8 mouse cellular contexts compared by ENCODE assay signal in the genomic region with DNA sequence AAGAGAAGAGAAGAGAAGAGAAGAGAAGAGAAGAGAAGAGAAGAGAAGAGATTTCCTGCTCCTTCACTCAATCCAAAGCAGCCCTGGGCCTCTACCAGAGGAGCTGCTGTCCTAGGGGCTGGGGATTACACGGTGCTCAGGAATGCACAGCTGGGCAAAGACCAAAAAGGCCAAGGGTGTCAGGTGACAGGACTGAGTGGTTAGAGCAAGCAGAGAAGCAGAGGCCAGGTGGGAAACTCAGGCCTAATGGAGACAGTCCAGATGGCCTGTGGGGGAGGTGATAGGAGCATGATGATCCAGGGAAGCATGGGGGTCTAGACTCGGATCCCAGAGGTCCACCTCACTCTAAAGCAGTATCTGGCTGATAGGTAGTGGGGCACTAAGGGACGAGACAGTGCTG. TPM values are rescaled to one million over a fixed set of nuclear protein-coding genes. Genes with fewer than 3 reads are reported as not detected.
DNase-seq lines count a peak whose midpoint lies in the region; ATAC-seq and TF ChIP-seq lines count a peak whose summit lies in the region.

No protein-coding gene starts in this region.

- peaks cover 48% of the 10 kb centered on the region for H3K4me1 ChIP-seq in forebrain, embryonic 10.5 days
- H3K4me1 ChIP-seq in forebrain, embryonic 13.5 days: peaks cover 14% of the 10 kb centered on the region
- H3K4me1 ChIP-seq in heart, embryonic 16.5 days (ENCODE audit: control insufficient read depth, insufficient read depth, low read length): peaks cover 64% of the 10 kb centered on the region
- H3K4me1 ChIP-seq in limb, embryonic 10.5 days: peaks cover 37% of the 10 kb centered on the region
- no peaks in the 10 kb centered on the region for H3K4me1 ChIP-seq in midbrain, embryonic 11.5 days (ENCODE audit: control insufficient read depth, insufficient read depth, low read length)

- no peak for ATAC-seq in forebrain, embryonic 13.5 days
- peak; percentile 94 for ATAC-seq in Patski
- peak; percentile 61 for ATAC-seq in heart, embryonic 16.5 days (replicated peaks; ENCODE audit: extremely low read depth, insufficient read depth, low FRiP score)
- no peak for ATAC-seq in cerebellum, adult (ENCODE audit: insufficient number of reproducible peaks, low FRiP score, low TSS enrichment)
- ATAC-seq in midbrain, embryonic 11.5 days (ENCODE audit: low FRiP score): no peak

- 49% methylated on average over 3 of the region's 3 CpGs for WGBS in forebrain, embryonic 10.5 days
- 62% methylated on average over 3 of the region's 3 CpGs for WGBS in forebrain, embryonic 13.5 days
- WGBS in heart, embryonic 16.5 days: 10% methylated on average over 3 of the region's 3 CpGs
- WGBS in limb, embryonic 10.5 days: 33% methylated on average over 3 of the region's 3 CpGs
- 52% methylated on average over 3 of the region's 3 CpGs for WGBS in midbrain, embryonic 11.5 days

- peaks cover 70% of the 10 kb centered on the region for H3K36me3 ChIP-seq in forebrain, embryonic 10.5 days (replicated peaks)
- peaks cover 12% of the 10 kb centered on the region for H3K36me3 ChIP-seq in forebrain, embryonic 13.5 days (ENCODE audit: poor library complexity, severe bottlenecking)
- H3K36me3 ChIP-seq in heart, embryonic 16.5 days (ENCODE audit: control insufficient read depth, insufficient read depth): 0 out of 2 replicates have a peak, but pooled peaks cover under 1% of the 10 kb centered on the region
- peaks cover 56% of the 10 kb centered on the region for H3K36me3 ChIP-seq in limb, embryonic 10.5 days
- peaks cover 5% of the 10 kb centered on the region; the same call in 1 of the 2 replicates for H3K36me3 ChIP-seq in midbrain, embryonic 11.5 days (ENCODE audit: control insufficient read depth, insufficient read depth, low read length)

- H3K9me3 ChIP-seq in forebrain, embryonic 10.5 days: no peaks in the 10 kb centered on the region
- H3K9me3 ChIP-seq in forebrain, embryonic 13.5 days (replicated peaks): no peaks in the 10 kb centered on the region
- no peaks in the 10 kb centered on the region for H3K9me3 ChIP-seq in heart, embryonic 16.5 days (replicated peaks; ENCODE audit: control insufficient read depth, low read length)
- H3K9me3 ChIP-seq in limb, embryonic 10.5 days (replicated peaks): no peaks in the 10 kb centered on the region
- no peaks in the 10 kb centered on the region for H3K9me3 ChIP-seq in midbrain, embryonic 11.5 days (ENCODE audit: control insufficient read depth, low read length)

- POLR2A ChIA-PET in Patski (lab: Charles Lee): no interaction called here

- CTCF ChIA-PET in Patski (lab: Charles Lee): interaction anchor here (1.2 to 1.7 kb wide), 3 partner anchors 14 to 31 kb away, joined by 3 read pairs; no protein-coding TSS in a partner anchor

- DNase-seq in forebrain, embryonic 10.5 days (ENCODE audit: extremely low spot score, low spot score): peak; percentile 24
- peak; percentile 39 for DNase-seq in Patski (ENCODE audit: low read depth, low spot score)
- peak; percentile 64 for DNase-seq in limb, embryonic 10.5 days (ENCODE audit: low spot score)
- no peak for DNase-seq in frontal cortex, postnatal 36 days (ENCODE audit: low spot score in 2 of 2)
- DNase-seq in midbrain, embryonic 11.5 days (ENCODE audit: low spot score, missing footprints): no peak

- no peak overlapping the region for H3K9ac ChIP-seq in forebrain, embryonic 13.5 days
- H3K9ac ChIP-seq in heart, embryonic 16.5 days (ENCODE audit: low read length): no peak overlapping the region
- no peak overlapping the region for H3K9ac ChIP-seq in midbrain, embryonic 11.5 days (ENCODE audit: low read length)

- no peaks in the 10 kb centered on the region for H3K27me3 ChIP-seq in forebrain, embryonic 10.5 days (ENCODE audit: poor library complexity, severe bottlenecking)
- H3K27me3 ChIP-seq in forebrain, embryonic 13.5 days: no peaks in the 10 kb centered on the region
- no peaks in the 10 kb centered on the region for H3K27me3 ChIP-seq in Patski
- H3K27me3 ChIP-seq in heart, embryonic 16.5 days (ENCODE audit: control insufficient read depth, insufficient read depth, low read length): no peaks in the 10 kb centered on the region
- H3K27me3 ChIP-seq in limb, embryonic 10.5 days (ENCODE audit: low read depth, poor library complexity, severe bottlenecking): no peaks in the 10 kb centered on the region
- H3K27me3 ChIP-seq in midbrain, embryonic 11.5 days (ENCODE audit: control insufficient read depth, insufficient read depth, low read length): no peaks in the 10 kb centered on the region

- no peak for TF ChIP-seq CTCF in Patski (IDR thresholded peaks at IDR 0.05)

- H3K4me2 ChIP-seq in forebrain, embryonic 13.5 days: no peak overlapping the region
- 0 out of 2 replicates have a peak overlapping the region, but pooled peaks have one; percentile 6 for H3K4me2 ChIP-seq in heart, embryonic 16.5 days (ENCODE audit: low read depth, low read length)
- H3K4me2 ChIP-seq in midbrain, embryonic 11.5 days: no peak overlapping the region

- in situ Hi-C loops in Patski (cut with MboI; ENCODE audit: low pct_unique_long_range_greater_than_20kb): no loop called here

- no peak overlapping the region for H3K4me3 ChIP-seq in forebrain, embryonic 10.5 days
- H3K4me3 ChIP-seq in forebrain, embryonic 13.5 days: no peak overlapping the region
- H3K4me3 ChIP-seq in heart, embryonic 16.5 days (ENCODE audit: low read length): no peak overlapping the region
- no peak overlapping the region for H3K4me3 ChIP-seq in limb, embryonic 10.5 days
- no peak overlapping the region for H3K4me3 ChIP-seq in midbrain, embryonic 11.5 days (ENCODE audit: low read depth, low read length)

- H3K27ac ChIP-seq in forebrain, embryonic 10.5 days: peak overlapping the region; percentile 22; the same call in 1 of the 2 replicates
- H3K27ac ChIP-seq in forebrain, embryonic 13.5 days: no peak overlapping the region
- H3K27ac ChIP-seq in heart, embryonic 16.5 days (ENCODE audit: low read length): peak overlapping the region; percentile 79
- peak overlapping the region; percentile 32; the same call in 1 of the 2 replicates for H3K27ac ChIP-seq in limb, embryonic 10.5 days
- H3K27ac ChIP-seq in midbrain, embryonic 11.5 days (ENCODE audit: low read depth, low read length): no peak overlapping the region

RNA-seq across cellular contexts. Expression of gene Yjefn3, which starts 37.1 kb away (rescaled TPM):
- 3.8 and 5.1 TPM in 2 replicates for polyA plus RNA-seq in forebrain, embryonic 10.5 days (2016; fragmentation: Nextera tagmentation; extraction: Ambion mirVana)
- 7.2 and 7.9 TPM in 2 replicates for polyA plus RNA-seq in forebrain, embryonic 13.5 days (2015; fragmentation: Nextera tagmentation; extraction: Ambion mirVana)
- 5.3 TPM for polyA plus RNA-seq in Patski (2021)
- polyA plus RNA-seq in heart, embryonic 16.5 days (2015; fragmentation: Nextera tagmentation; extraction: Ambion mirVana): 8.2 and 8.7 TPM in 2 replicates
- 2.0 and 2.9 TPM in 2 replicates for polyA plus RNA-seq in limb, embryonic 10.5 days (2016; fragmentation: Nextera tagmentation; extraction: Ambion mirVana)
- polyA plus RNA-seq in midbrain, embryonic 11.5 days (2014; fragmentation: Nextera tagmentation; extraction: Ambion mirVana): 3.2 and 3.6 TPM in 2 replicates

RNA-seq across cellular contexts. Expression of gene Ndufa13, which starts 37.3 kb away (rescaled TPM):
- polyA plus RNA-seq in forebrain, embryonic 10.5 days (2016; fragmentation: Nextera tagmentation; extraction: Ambion mirVana): 165 and 170 TPM in 2 replicates
- 172 and 183 TPM in 2 replicates for polyA plus RNA-seq in forebrain, embryonic 13.5 days (2015; fragmentation: Nextera tagmentation; extraction: Ambion mirVana)
- 199 TPM for polyA plus RNA-seq in Patski (2021)
- 372 and 379 TPM in 2 replicates for polyA plus RNA-seq in heart, embryonic 16.5 days (2015; fragmentation: Nextera tagmentation; extraction: Ambion mirVana)
- 165 and 166 TPM in 2 replicates for polyA plus RNA-seq in limb, embryonic 10.5 days (2016; fragmentation: Nextera tagmentation; extraction: Ambion mirVana)
- 167 and 172 TPM in 2 replicates for polyA plus RNA-seq in midbrain, embryonic 11.5 days (2014; fragmentation: Nextera tagmentation; extraction: Ambion mirVana)

RNA-seq across cellular contexts. Expression of gene Tssk6, which starts 37.6 kb away (rescaled TPM):
- 5.1 and 5.3 TPM in 2 replicates for polyA plus RNA-seq in forebrain, embryonic 10.5 days (2016; fragmentation: Nextera tagmentation; extraction: Ambion mirVana)
- polyA plus RNA-seq in forebrain, embryonic 13.5 days (2015; fragmentation: Nextera tagmentation; extraction: Ambion mirVana): 2.5 and 3.4 TPM in 2 replicates
- 3.7 TPM for polyA plus RNA-seq in Patski (2021)
- polyA plus RNA-seq in heart, embryonic 16.5 days (2015; fragmentation: Nextera tagmentation; extraction: Ambion mirVana): 1.1 and 2.0 TPM in 2 replicates
- polyA plus RNA-seq in limb, embryonic 10.5 days (2016; fragmentation: Nextera tagmentation; extraction: Ambion mirVana): 5.0 and 5.9 TPM in 2 replicates
- polyA plus RNA-seq in midbrain, embryonic 11.5 days (2014; fragmentation: Nextera tagmentation; extraction: Ambion mirVana): 3.4 and 4.0 TPM in 2 replicates

RNA-seq across cellular contexts. Expression of gene Cilp2, which starts 52.1 kb away (rescaled TPM):
- polyA plus RNA-seq in forebrain, embryonic 10.5 days (2016; fragmentation: Nextera tagmentation; extraction: Ambion mirVana): 0.36 and 0.53 TPM in 2 replicates
- polyA plus RNA-seq in forebrain, embryonic 13.5 days (2015; fragmentation: Nextera tagmentation; extraction: Ambion mirVana): 1.1 and 1.3 TPM in 2 replicates
- 0.03 TPM for polyA plus RNA-seq in Patski (2021)
- 0.29 and 0.47 TPM in 2 replicates for polyA plus RNA-seq in heart, embryonic 16.5 days (2015; fragmentation: Nextera tagmentation; extraction: Ambion mirVana)
- polyA plus RNA-seq in limb, embryonic 10.5 days (2016; fragmentation: Nextera tagmentation; extraction: Ambion mirVana): 0.40 TPM in 2 replicates
- polyA plus RNA-seq in midbrain, embryonic 11.5 days (2014; fragmentation: Nextera tagmentation; extraction: Ambion mirVana): 0.31 and 0.40 TPM in 2 replicates

RNA-seq across cellular contexts. Expression of gene Gatad2a, which starts 56.6 kb away (rescaled TPM):
- polyA plus RNA-seq in forebrain, embryonic 10.5 days (2016; fragmentation: Nextera tagmentation; extraction: Ambion mirVana): 51.7 and 57.1 TPM in 2 replicates
- polyA plus RNA-seq in forebrain, embryonic 13.5 days (2015; fragmentation: Nextera tagmentation; extraction: Ambion mirVana): 29.5 and 31.7 TPM in 2 replicates
- polyA plus RNA-seq in Patski (2021): 75.2 TPM
- polyA plus RNA-seq in heart, embryonic 16.5 days (2015; fragmentation: Nextera tagmentation; extraction: Ambion mirVana): 26.2 and 26.8 TPM in 2 replicates
- 58.9 and 69.2 TPM in 2 replicates for polyA plus RNA-seq in limb, embryonic 10.5 days (2016; fragmentation: Nextera tagmentation; extraction: Ambion mirVana)
- 52.7 and 65.2 TPM in 2 replicates for polyA plus RNA-seq in midbrain, embryonic 11.5 days (2014; fragmentation: Nextera tagmentation; extraction: Ambion mirVana)

Comparison
In these comparisons a context has a peak if more than half of its experiments do, and no peak if none do; other contexts are left out.
1. H3K27ac ChIP-seq: peak in forebrain, embryonic 10.5 days (single experiment), heart, embryonic 16.5 days (single experiment) and limb, embryonic 10.5 days (single experiment); none in forebrain, embryonic 13.5 days (single experiment) and midbrain, embryonic 11.5 days (single experiment).
2. DNase-seq: peak in forebrain, embryonic 10.5 days (single experiment), Patski (single experiment) and limb, embryonic 10.5 days (single experiment); none in frontal cortex, postnatal 36 days (0 of 2) and midbrain, embryonic 11.5 days (single experiment).
3. ATAC-seq: peak in Patski (single experiment) and heart, embryonic 16.5 days (single experiment); none in forebrain, embryonic 13.5 days (single experiment), cerebellum, adult (single experiment) and midbrain, embryonic 11.5 days (single experiment).